Comparison of ENCODE assay signal across 8 mouse cellular contexts in genomic region chr15:89149271-89150040, GRCm38 (mm10). TPM values are rescaled to one million over a fixed set of nuclear protein-coding genes. Genes with fewer than 3 reads are reported as not detected.
DNase-seq lines count a peak whose midpoint lies in the region; ATAC-seq and TF ChIP-seq lines count a peak whose summit lies in the region.

Gene Mapk11, minus strand, starts transcription at chr15:89149628.

- H3K36me3 ChIP-seq in forebrain, embryonic 16.5 days (ENCODE audit: control insufficient read depth, insufficient read depth) = peaks cover 3% of the 10 kb centered on the region; the same call in 1 of the 2 replicates
- H3K36me3 ChIP-seq in intestine, embryonic 14.5 days (ENCODE audit: control insufficient read depth, insufficient read depth, low read length) = peaks cover 10% of the 10 kb centered on the region
- peaks cover 10% of the 10 kb centered on the region for H3K36me3 ChIP-seq in limb, embryonic 14.5 days (ENCODE audit: control insufficient read depth, insufficient read depth, low read length)
- H3K36me3 ChIP-seq in midbrain, embryonic 15.5 days (replicated peaks) = peaks cover 7% of the 10 kb centered on the region; the same call in 1 of the 2 replicates

- peak within 1 kb of the TSS; percentile 87 for H3K4me3 ChIP-seq in forebrain, embryonic 16.5 days (replicated peaks; ENCODE audit: low read length)
- H3K4me3 ChIP-seq in intestine, embryonic 14.5 days (ENCODE audit: low read depth, low read length) = peak within 1 kb of the TSS; percentile 69
- peak within 1 kb of the TSS; percentile 62 for H3K4me3 ChIP-seq in limb, embryonic 14.5 days (replicated peaks; ENCODE audit: low read length)
- peak within 1 kb of the TSS; percentile 89 for H3K4me3 ChIP-seq in midbrain, embryonic 15.5 days

- peak within 1 kb of the TSS; percentile 91 for H3K27ac ChIP-seq in forebrain, embryonic 16.5 days (ENCODE audit: low read length)
- no peak within 1 kb of the TSS for H3K27ac ChIP-seq in intestine, embryonic 14.5 days (ENCODE audit: low read depth)
- 0 out of 2 replicates have a peak within 1 kb of the TSS, but pooled peaks have one; percentile 19 for H3K27ac ChIP-seq in limb, embryonic 14.5 days (replicated peaks; ENCODE audit: low read depth, low read length)
- peak within 1 kb of the TSS; percentile 91 for H3K27ac ChIP-seq in midbrain, embryonic 15.5 days

- H3K9ac ChIP-seq in forebrain, embryonic 16.5 days (replicated peaks; ENCODE audit: low read depth, low read length) = peak within 1 kb of the TSS; percentile 92
- H3K9ac ChIP-seq in intestine, embryonic 14.5 days (ENCODE audit: low read length) = peak within 1 kb of the TSS; percentile 51
- peak within 1 kb of the TSS; percentile 56 for H3K9ac ChIP-seq in limb, embryonic 14.5 days (ENCODE audit: low read depth, low read length, severe bottlenecking)
- peak within 1 kb of the TSS; percentile 93 for H3K9ac ChIP-seq in midbrain, embryonic 15.5 days

- no peaks in the 10 kb centered on the region for H3K9me3 ChIP-seq in forebrain, embryonic 16.5 days (ENCODE audit: control insufficient read depth, low read length)
- H3K9me3 ChIP-seq in intestine, embryonic 14.5 days (ENCODE audit: control insufficient read depth, low read length) = no peaks in the 10 kb centered on the region
- no peaks in the 10 kb centered on the region for H3K9me3 ChIP-seq in limb, embryonic 14.5 days (ENCODE audit: control insufficient read depth, low read length)
- no peaks in the 10 kb centered on the region for H3K9me3 ChIP-seq in midbrain, embryonic 15.5 days

- DNase-seq in cerebellum, adult 11-12 months = peak; percentile 60
- no peak for DNase-seq in cerebellum, adult 11 months
- DNase-seq in T-cell, adult 2 months (ENCODE audit: low spot score) = peak; percentile 66
- DNase-seq in intestine, embryonic 14.5 days (ENCODE audit: low spot score) = peak; percentile 75
- DNase-seq in limb, embryonic 14.5 days (ENCODE audit: low spot score) = no peak
- peak; percentile 71 for DNase-seq in thymus, postnatal 25 days

- H3K4me1 ChIP-seq in forebrain, embryonic 16.5 days (replicated peaks; ENCODE audit: control insufficient read depth, insufficient read depth, low read length) = peaks cover 39% of the 10 kb centered on the region
- peaks cover 11% of the 10 kb centered on the region for H3K4me1 ChIP-seq in intestine, embryonic 14.5 days (replicated peaks; ENCODE audit: control insufficient read depth, insufficient read depth, low read length)
- peaks cover 24% of the 10 kb centered on the region for H3K4me1 ChIP-seq in limb, embryonic 14.5 days (ENCODE audit: control insufficient read depth, insufficient read depth, low read length)
- H3K4me1 ChIP-seq in midbrain, embryonic 15.5 days = peaks cover 46% of the 10 kb centered on the region

- H3K27me3 ChIP-seq in forebrain, embryonic 16.5 days (replicated peaks; ENCODE audit: control insufficient read depth, insufficient read depth, low read length) = no peaks in the 10 kb centered on the region
- peaks cover 44% of the 10 kb centered on the region for H3K27me3 ChIP-seq in intestine, embryonic 14.5 days (replicated peaks; ENCODE audit: control insufficient read depth, insufficient read depth, low read length)
- H3K27me3 ChIP-seq in limb, embryonic 14.5 days (ENCODE audit: control insufficient read depth, insufficient read depth, low read length) = peaks cover 26% of the 10 kb centered on the region
- H3K27me3 ChIP-seq in midbrain, embryonic 15.5 days (replicated peaks) = no peaks in the 10 kb centered on the region

- TF ChIP-seq POLR2A in limb, embryonic 14.5 days (IDR thresholded peaks at IDR 0.05; ENCODE audit: borderline replicate concordance, extremely low read depth, insufficient read depth, insufficient read length) = no peak

- WGBS in forebrain, embryonic 16.5 days = under 1% methylated on average over 53 of the region's 61 CpGs
- WGBS in intestine, embryonic 14.5 days = under 1% methylated on average over 50 of the region's 61 CpGs
- WGBS in limb, embryonic 14.5 days = under 1% methylated on average over 41 of the region's 61 CpGs
- WGBS in midbrain, embryonic 15.5 days = under 1% methylated on average over 54 of the region's 61 CpGs

- H3K4me2 ChIP-seq in forebrain, embryonic 16.5 days (ENCODE audit: low read length) = peak within 1 kb of the TSS; percentile 85
- H3K4me2 ChIP-seq in intestine, embryonic 14.5 days (ENCODE audit: low read length) = peak within 1 kb of the TSS; percentile 97
- H3K4me2 ChIP-seq in limb, embryonic 14.5 days (replicated peaks; ENCODE audit: low read depth, low read length, severe bottlenecking) = peak within 1 kb of the TSS; percentile 98
- H3K4me2 ChIP-seq in midbrain, embryonic 15.5 days = peak within 1 kb of the TSS; percentile 71

- peak; percentile 77 for ATAC-seq in forebrain, embryonic 16.5 days
- peak; percentile 52 for ATAC-seq in intestine, embryonic 14.5 days (replicated peaks; ENCODE audit: low FRiP score, low TSS enrichment, low read depth)
- ATAC-seq in limb, embryonic 14.5 days (ENCODE audit: low FRiP score, low read depth) = peak; percentile 64
- ATAC-seq in midbrain, embryonic 15.5 days (replicated peaks) = peak; percentile 66

RNA-seq across cellular contexts. Expression of gene Mapk11, which starts in this region (rescaled TPM):
- 39.1 and 46.8 TPM in 2 replicates for polyA plus RNA-seq in forebrain, embryonic 16.5 days (2015; fragmentation: Nextera tagmentation; extraction: Ambion mirVana)
- 7.4 and 7.8 TPM in 2 replicates for polyA plus RNA-seq in intestine, embryonic 14.5 days (2014; fragmentation: Nextera tagmentation; extraction: Ambion mirVana)
- 13.4 and 15.9 TPM in 2 replicates for polyA plus RNA-seq in limb, embryonic 14.5 days (2012; rRNA removed)
- 7.0 and 7.3 TPM in 2 replicates for polyA plus RNA-seq in limb, embryonic 14.5 days (2014; fragmentation: Nextera tagmentation; extraction: Ambion mirVana)
- 30.8 and 32.5 TPM in 2 replicates for polyA plus RNA-seq in midbrain, embryonic 15.5 days (2015; fragmentation: Nextera tagmentation; extraction: Ambion mirVana)

Comparison
In these comparisons a context has a peak if more than half of its experiments do, and no peak if none do; other contexts are left out.
1. DNase-seq: peak in cerebellum, adult 11-12 months (single experiment), T-cell, adult 2 months (single experiment), intestine, embryonic 14.5 days (single experiment) and thymus, postnatal 25 days (single experiment); none in cerebellum, adult 11 months (single experiment) and limb, embryonic 14.5 days (single experiment).
2. Peak in every context shown above with its lines, with median percentiles within 50 percentile points of each other: ATAC-seq, H3K4me2 ChIP-seq, H3K4me3 ChIP-seq and H3K9ac ChIP-seq.